Mouse (Mus musculus): ENCODE measurements around the gene Ppil1.

DNA sequence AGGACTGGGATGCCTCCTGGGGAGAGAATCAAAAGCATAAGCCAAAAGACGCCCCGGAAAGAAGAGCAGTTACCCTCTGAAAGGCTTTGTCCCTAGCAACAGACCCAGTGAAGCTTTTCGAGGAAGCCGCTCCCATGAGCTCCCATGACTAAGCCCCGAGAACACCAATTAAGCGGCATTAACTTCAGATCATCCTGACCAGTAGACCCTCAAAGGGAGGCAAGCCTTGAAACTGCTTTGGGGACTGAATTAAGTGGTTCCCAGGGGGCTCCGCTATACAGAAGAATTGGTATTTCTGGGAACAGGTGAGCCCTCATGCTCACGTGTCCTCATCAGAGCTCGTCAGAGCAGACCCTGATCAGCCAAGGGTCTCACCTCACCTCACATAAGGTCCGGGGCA is 49.3 kb downstream of the Ppil1 start:
- no peak for TF ChIP-seq POLR2A (IDR thresholded peaks at IDR 0.05; ENCODE audit: insufficient read depth, low read depth, low read length)
- no peak for TF ChIP-seq CTCF (IDR thresholded peaks at IDR 0.05)
